Mouse (Mus musculus) thymus, adult 2 months (tissue): Measurements from ENCODE around the gene Cfap300.

Source experiments
- CTCF ChIP-seq: fragments of 200-500 bp; IDR thresholded peaks from 2 replicates; pipeline ENCODE4 v1.5.1; 2012; ENCODE audit warnings: mild to moderate bottlenecking, control low read depth, low read length, moderate library complexity, borderline replicate concordance; ENCODE audit not compliant: control insufficient read depth, poor library complexity, insufficient read depth; ENCODE audit errors: extremely low read depth
- POLR2A ChIP-seq: fragments of 200-500 bp; IDR thresholded peaks from 2 replicates; pipeline ENCODE4 v1.6.1; 2012; ENCODE audit warnings: mild to moderate bottlenecking, low read length, control low read depth, moderate library complexity; ENCODE audit not compliant: control insufficient read depth, poor library complexity, insufficient read depth; ENCODE audit errors: extremely low read depth

DNA sequence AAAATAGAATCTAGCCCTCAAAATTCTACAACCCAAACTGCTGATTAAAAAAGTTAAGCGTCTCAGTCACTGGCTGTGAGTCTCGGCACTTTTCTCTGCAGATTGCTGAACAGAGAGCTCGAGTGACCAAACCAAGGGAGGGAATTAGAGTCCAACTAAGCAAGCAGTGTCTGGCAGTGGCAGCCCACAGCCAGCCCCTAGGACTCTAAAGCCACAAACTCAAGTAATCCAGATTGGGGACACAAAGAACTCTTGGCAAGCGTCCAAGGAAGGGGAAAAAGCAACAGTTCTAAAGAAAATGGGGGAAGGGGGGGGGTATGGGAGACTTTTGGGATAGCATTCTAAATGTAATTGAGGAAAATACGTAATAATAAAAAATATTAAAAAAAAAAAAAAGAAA is 48.3 kb downstream of the Cfap300 start:
- TF ChIP-seq CTCF (no peak), POLR2A (no peak)
